Comparison of ENCODE assay signal across 8 mouse cellular contexts in the genomic region with DNA sequence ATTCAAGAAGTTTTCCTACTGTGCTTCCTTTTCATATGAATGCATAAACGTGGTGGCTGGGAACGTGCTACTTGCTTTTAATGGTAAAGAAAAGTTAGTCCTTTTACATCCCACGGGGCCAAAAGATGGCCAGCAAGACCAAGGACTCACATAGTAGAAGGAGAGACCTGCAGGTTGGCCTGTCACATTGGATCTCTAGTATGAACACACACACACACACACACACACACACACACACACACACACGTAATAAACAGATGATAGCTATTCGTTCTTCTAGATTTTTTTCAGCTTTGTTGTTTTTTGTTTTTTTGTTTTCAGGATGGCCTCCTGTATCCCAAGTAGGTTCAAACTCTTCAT. TPM values are rescaled to one million over a fixed set of nuclear protein-coding genes. Genes with fewer than 3 reads are reported as not detected.
DNase-seq lines count a peak whose midpoint lies in the region; ATAC-seq lines count a peak whose summit lies in the region.

No protein-coding gene starts in this region.

- 43% methylated on average over 5 of the region's 5 CpGs for WGBS in liver, embryonic 11.5 days
- 47% methylated on average over 5 of the region's 5 CpGs for WGBS in embryonic facial prominence, embryonic 14.5 days
- WGBS in intestine, embryonic 15.5 days, result 43% methylated on average over 5 of the region's 5 CpGs
- 42% methylated on average over 5 of the region's 5 CpGs for WGBS in neural tube, embryonic 13.5 days

- peaks cover 14% of the 10 kb centered on the region for H3K4me1 ChIP-seq in liver, embryonic 11.5 days (replicated peaks; ENCODE audit: control insufficient read depth, insufficient read depth, low read length)
- H3K4me1 ChIP-seq in embryonic facial prominence, embryonic 14.5 days (ENCODE audit: control insufficient read depth, insufficient read depth, low read length), result no peaks in the 10 kb centered on the region; the same call in 1 of the 2 replicates
- 0 out of 2 replicates have a peak, but pooled peaks cover 2% of the 10 kb centered on the region for H3K4me1 ChIP-seq in intestine, embryonic 15.5 days (replicated peaks)
- H3K4me1 ChIP-seq in neural tube, embryonic 13.5 days (replicated peaks), result peaks cover 26% of the 10 kb centered on the region

- peak overlapping the region; percentile 97 for H3K9ac ChIP-seq in liver, embryonic 11.5 days (ENCODE audit: low read depth, low read length)
- peak overlapping the region; percentile 79 for H3K9ac ChIP-seq in embryonic facial prominence, embryonic 14.5 days (ENCODE audit: low read depth, low read length)
- H3K9ac ChIP-seq in intestine, embryonic 15.5 days, result peak overlapping the region; percentile 71
- peak overlapping the region; percentile 87 for H3K9ac ChIP-seq in neural tube, embryonic 13.5 days

- H3K27ac ChIP-seq in liver, embryonic 11.5 days (ENCODE audit: low read depth, low read length), result peak overlapping the region; percentile 77
- H3K27ac ChIP-seq in embryonic facial prominence, embryonic 14.5 days (replicated peaks; ENCODE audit: low read depth, low read length), result peak overlapping the region; percentile 64; the same call in 1 of the 2 replicates
- peak overlapping the region; percentile 65 for H3K27ac ChIP-seq in intestine, embryonic 15.5 days
- H3K27ac ChIP-seq in neural tube, embryonic 13.5 days (replicated peaks), result peak overlapping the region; percentile 83

- H3K4me3 ChIP-seq in liver, embryonic 11.5 days (ENCODE audit: low read depth, low read length), result peak overlapping the region; percentile 91
- peak overlapping the region; percentile 66 for H3K4me3 ChIP-seq in embryonic facial prominence, embryonic 14.5 days (ENCODE audit: low read depth, low read length)
- H3K4me3 ChIP-seq in intestine, embryonic 15.5 days (replicated peaks), result peak overlapping the region; percentile 70
- H3K4me3 ChIP-seq in neural tube, embryonic 13.5 days, result peak overlapping the region; percentile 73

- H3K9me3 ChIP-seq in liver, embryonic 11.5 days (ENCODE audit: control insufficient read depth, low read length), result no peaks in the 10 kb centered on the region
- no peaks in the 10 kb centered on the region for H3K9me3 ChIP-seq in embryonic facial prominence, embryonic 14.5 days (ENCODE audit: control insufficient read depth, low read length)
- no peaks in the 10 kb centered on the region for H3K9me3 ChIP-seq in intestine, embryonic 15.5 days
- no peaks in the 10 kb centered on the region for H3K9me3 ChIP-seq in neural tube, embryonic 13.5 days

- no peak for DNase-seq in liver, embryonic 11.5 days (ENCODE audit: low spot score)
- DNase-seq in liver, result no peak
- DNase-seq in embryonic facial prominence, embryonic 14.5 days (ENCODE audit: low spot score), result no peak
- no peak for DNase-seq in right cerebral cortex, adult 18-20 months
- DNase-seq in thymus, postnatal 14 days, result no peak

- no peaks in the 10 kb centered on the region for H3K27me3 ChIP-seq in liver, embryonic 11.5 days (replicated peaks; ENCODE audit: control insufficient read depth, insufficient read depth, low read length)
- no peaks in the 10 kb centered on the region for H3K27me3 ChIP-seq in embryonic facial prominence, embryonic 14.5 days (replicated peaks; ENCODE audit: control insufficient read depth, insufficient read depth, low read length)
- no peaks in the 10 kb centered on the region for H3K27me3 ChIP-seq in intestine, embryonic 15.5 days (replicated peaks)
- H3K27me3 ChIP-seq in neural tube, embryonic 13.5 days, result no peaks in the 10 kb centered on the region

- peak overlapping the region; percentile 72 for H3K4me2 ChIP-seq in liver, embryonic 11.5 days
- H3K4me2 ChIP-seq in embryonic facial prominence, embryonic 14.5 days (ENCODE audit: low read depth, low read length), result peak overlapping the region; percentile 56
- peak overlapping the region; percentile 64 for H3K4me2 ChIP-seq in intestine, embryonic 15.5 days (replicated peaks)
- peak overlapping the region; percentile 69 for H3K4me2 ChIP-seq in neural tube, embryonic 13.5 days

- H3K36me3 ChIP-seq in liver, embryonic 11.5 days (ENCODE audit: control insufficient read depth, insufficient read depth, low read length), result peaks cover 19% of the 10 kb centered on the region
- peaks cover 43% of the 10 kb centered on the region for H3K36me3 ChIP-seq in embryonic facial prominence, embryonic 14.5 days (ENCODE audit: control insufficient read depth, insufficient read depth, low read length)
- H3K36me3 ChIP-seq in intestine, embryonic 15.5 days, result peaks cover 19% of the 10 kb centered on the region; the same call in 1 of the 2 replicates
- H3K36me3 ChIP-seq in neural tube, embryonic 13.5 days, result peaks cover 51% of the 10 kb centered on the region

- ATAC-seq in liver, embryonic 11.5 days (replicated peaks; ENCODE audit: low FRiP score), result peak; percentile 27
- no peak for ATAC-seq in embryonic facial prominence, embryonic 14.5 days (ENCODE audit: low read depth)
- ATAC-seq in intestine, embryonic 15.5 days, result peak; percentile 42
- 0 out of 2 replicates have a peak, but pooled peaks have one; percentile 4 for ATAC-seq in neural tube, embryonic 13.5 days (ENCODE audit: low read depth)
- ATAC-seq in granulocyte monocyte progenitor cell, adult 5-6 weeks (replicated peaks; ENCODE audit: poor library complexity, severe bottlenecking), result no peak

RNA-seq across cellular contexts. Expression of gene Vcpkmt, which starts 0.4 kb away (rescaled TPM):
- 32.5 and 32.6 TPM in 2 replicates for polyA plus RNA-seq in liver, embryonic 11.5 days (2014; fragmentation: Nextera tagmentation; extraction: Ambion mirVana)
- polyA plus RNA-seq in embryonic facial prominence, embryonic 14.5 days (2014; fragmentation: Nextera tagmentation; extraction: Ambion mirVana), result 20.9 and 22.9 TPM in 2 replicates
- polyA plus RNA-seq in intestine, embryonic 15.5 days (2015; fragmentation: Nextera tagmentation; extraction: Ambion mirVana), result 25.6 and 26.7 TPM in 2 replicates
- polyA plus RNA-seq in neural tube, embryonic 13.5 days (2015; fragmentation: Nextera tagmentation; extraction: Ambion mirVana), result 25.6 and 28.2 TPM in 2 replicates
- 7.0 and 12.9 TPM in 2 replicates for total RNA-seq in granulocyte monocyte progenitor cell, adult 5-6 weeks (2014; fragmentation: Nextera tagmentation)
- 17.3 and 17.4 TPM in 2 replicates for total RNA-seq in granulocyte monocyte progenitor cell, adult 5-6 weeks (2017)

Comparison
In these comparisons a context has a peak if more than half of its experiments do, and no peak if none do; other contexts are left out.
1. ATAC-seq: peak in liver, embryonic 11.5 days (single experiment), intestine, embryonic 15.5 days (single experiment) and neural tube, embryonic 13.5 days (single experiment); none in embryonic facial prominence, embryonic 14.5 days (single experiment) and granulocyte monocyte progenitor cell, adult 5-6 weeks (single experiment).
2. Peak in every context shown above with its lines, with median percentiles within 50 percentile points of each other: H3K27ac ChIP-seq, H3K4me2 ChIP-seq, H3K4me3 ChIP-seq and H3K9ac ChIP-seq.